Mouse (Mus musculus) heart, adult 18-20 months (tissue): ENCODE data around the gene Tnip2. TPM values are rescaled to one million over a fixed set of nuclear protein-coding genes. Genes with fewer than 3 reads are reported as not detected.

Experiments used
- DNase-seq, 2 experiments: peaks; one replicate each; pipeline ENCODE4 v3.0.0; 2021 to 2022; ENCODE audit warnings: mixed read lengths in 1 of 2
- total RNA-seq, 2 experiments: library from RNA; stranded (reverse); gene quantifications; 2 replicates each; pipeline ENCODE4 v1.2.3; 2021

Gene Tnip2
- total RNA-seq, 2 experiments from 2014 or later = 5.7 to 5.9 TPM

DNA sequence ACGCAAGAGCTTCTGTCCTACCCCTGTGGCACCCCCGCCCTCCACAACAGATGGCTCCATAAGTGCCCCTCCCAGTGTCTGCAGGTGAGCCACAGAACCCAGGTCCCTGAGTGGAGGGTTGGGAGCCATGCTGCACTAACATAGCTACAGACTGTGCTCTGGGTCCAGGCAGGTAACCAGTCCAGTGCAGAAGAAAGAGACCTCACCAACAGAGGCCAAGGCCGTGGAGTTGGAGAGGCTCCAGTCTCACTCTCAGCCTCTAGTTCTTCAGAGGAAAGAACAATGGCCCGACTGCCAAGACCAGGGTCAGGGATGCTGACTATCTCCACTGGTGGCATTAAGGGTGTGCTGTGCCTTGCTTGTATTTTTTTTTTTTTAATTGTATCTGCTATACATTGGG lies 52.5 kb downstream of the Tnip2 start:
- DNase-seq = no peak

DNA sequence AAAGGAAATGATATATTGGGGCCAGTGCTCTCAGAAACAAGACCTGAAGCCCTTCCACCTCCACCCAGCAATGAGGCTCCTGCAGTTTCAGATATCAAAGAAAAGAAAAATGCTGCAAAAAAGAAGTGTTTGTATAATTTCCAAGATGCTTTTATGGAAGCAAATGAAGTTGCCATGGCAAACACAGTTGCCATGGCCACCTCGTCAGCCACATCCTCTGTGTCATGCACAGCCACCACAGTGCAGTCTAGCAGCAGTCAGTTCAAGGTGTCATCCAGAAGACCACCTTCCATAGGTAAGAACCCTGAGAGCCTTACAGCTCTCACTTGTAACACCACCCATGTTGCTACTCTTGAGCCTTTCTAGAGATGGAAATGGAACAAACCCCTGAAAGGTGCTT lies 54.8 kb downstream of the Tnip2 start:
- DNase-seq = no peak

DNA sequence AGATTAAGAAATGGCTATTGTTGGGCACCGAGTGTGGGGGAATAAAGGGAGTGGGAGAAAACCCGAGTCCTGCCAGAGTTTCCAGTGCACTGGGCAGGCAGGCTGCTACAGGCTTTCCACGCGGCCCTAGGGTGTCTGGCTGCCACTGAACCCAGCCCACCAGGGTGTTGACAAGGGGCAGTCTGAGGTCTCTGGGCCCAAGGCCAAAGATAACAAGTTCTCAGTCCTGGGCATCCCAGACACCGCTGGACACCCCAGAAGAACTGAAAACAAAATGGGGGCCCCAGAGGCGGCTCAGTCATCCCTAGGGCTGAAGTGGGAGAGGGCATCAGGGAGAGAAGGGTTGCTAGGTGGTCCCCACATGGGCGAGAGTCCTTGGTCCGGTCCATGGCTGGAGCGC lies 67.6 kb downstream of the Tnip2 start:
- peak in 1 of 2 experiments; percentile 9 for DNase-seq

Other genes starting within 250 kb of the Tnip2 start
- under 1 TPM; 0.42 to 0.59 TPM for gene Zfyve28, start 225.5 kb downstream of the Tnip2 start, total RNA-seq
- gene Cfap99, start 225.4 kb downstream of the Tnip2 start, total RNA-seq = not detected
- gene Rnf4, start 177.7 kb downstream of the Tnip2 start, total RNA-seq = 10 to 100 TPM; 29.1 to 32.2 TPM
- gene Fam193a, start 144.1 kb downstream of the Tnip2 start, total RNA-seq = 10 to 100 TPM; 21.2 to 29.8 TPM
- 1 to 10 TPM; 2.6 to 3.2 TPM for gene Sh3bp2, start 11.8 kb upstream of the Tnip2 start, total RNA-seq
- gene Add1, start 59.7 kb upstream of the Tnip2 start, total RNA-seq = 100 to 1,000 TPM; 124 to 133 TPM
- gene Mfsd10, start 123.2 kb upstream of the Tnip2 start, total RNA-seq = 1 to 10 TPM; 6.8 to 8.6 TPM
- gene Nop14, start 146.2 kb upstream of the Tnip2 start, total RNA-seq = 10 to 100 TPM; 13.7 to 17.5 TPM
- gene Grk4, start 146.4 kb upstream of the Tnip2 start, total RNA-seq = 1 to 10 TPM; 1.0 to 1.7 TPM
- 10 to 100 TPM; 11.7 to 13.3 TPM for gene Htt, start 247.7 kb upstream of the Tnip2 start, total RNA-seq